11 mouse cellular contexts compared by ENCODE assay signal in the genomic region with DNA sequence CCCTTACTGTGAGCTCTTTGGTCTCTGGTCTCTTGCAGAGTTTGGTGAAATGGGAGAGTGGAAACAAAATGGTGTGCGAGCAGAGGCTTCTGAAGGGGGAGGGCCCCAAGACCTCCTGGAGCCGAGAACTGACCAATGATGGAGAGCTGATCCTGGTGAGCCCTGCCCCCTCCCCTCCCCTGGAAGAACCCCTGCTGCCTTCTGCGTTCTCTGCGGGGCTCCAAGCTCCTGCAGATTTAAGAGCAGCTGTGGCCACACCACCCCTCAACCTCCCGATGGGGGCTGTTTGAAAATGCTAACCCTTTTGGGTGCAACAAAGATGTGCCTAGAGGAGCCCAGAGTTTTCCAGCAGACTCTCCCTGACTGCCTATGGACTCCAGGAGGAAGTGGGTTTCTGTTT. TPM values are rescaled to one million over a fixed set of nuclear protein-coding genes. Genes with fewer than 3 reads are reported as not detected.
DNase-seq lines count a peak whose midpoint lies in the region; ATAC-seq lines count a peak whose summit lies in the region.
"Had no signal": no experiment of that assay in that cellular context is flagged by ENCODE, and none has a peak within 500 bp of the region (broad histone marks: within the 10 kb centered on the region; RNA-seq: fewer than 3 reads in every experiment).

No protein-coding gene starts in this region.

- H3K9ac ChIP-seq in kidney, embryonic 16.5 days (replicated peaks; ENCODE audit: low read length), result peak overlapping the region; percentile 39
- 0 out of 2 replicates have a peak overlapping the region, but pooled peaks have one; percentile 46 for H3K9ac ChIP-seq in forebrain, embryonic 13.5 days
- H3K9ac ChIP-seq in limb, embryonic 12.5 days (replicated peaks), result peak overlapping the region; percentile 51
- peak overlapping the region; percentile 60; the same call in 1 of the 2 replicates for H3K9ac ChIP-seq in neural tube, embryonic 13.5 days

- ATAC-seq in kidney, embryonic 16.5 days (ENCODE audit: low FRiP score, low TSS enrichment), result peak; percentile 71
- ATAC-seq in forebrain, embryonic 13.5 days, result peak; percentile 43; the same call in 1 of the 2 replicates
- peak; percentile 12; the same call in 1 of the 2 replicates for ATAC-seq in limb, embryonic 12.5 days (ENCODE audit: insufficient number of reproducible peaks, insufficient read depth, low FRiP score, low TSS enrichment, low read depth)
- ATAC-seq in neural tube, embryonic 13.5 days (ENCODE audit: low read depth), result peak; percentile 15; the same call in 1 of the 2 replicates
- no peak for ATAC-seq in cerebellum, adult (ENCODE audit: insufficient number of reproducible peaks, low FRiP score, low TSS enrichment)

- H3K4me3 ChIP-seq in kidney, embryonic 16.5 days (ENCODE audit: low read length), result peak overlapping the region; percentile 21
- H3K4me3 ChIP-seq in forebrain, embryonic 13.5 days, result no peak overlapping the region
- H3K4me3 ChIP-seq in limb, embryonic 12.5 days (replicated peaks), result peak overlapping the region; percentile 68
- peak overlapping the region; percentile 15 for H3K4me3 ChIP-seq in neural tube, embryonic 13.5 days
- H3K4me3 ChIP-seq: left cerebral cortex, adult 2 months had no signal

- peak overlapping the region; percentile 38 for H3K4me2 ChIP-seq in kidney, embryonic 16.5 days (replicated peaks; ENCODE audit: low read depth, low read length)
- H3K4me2 ChIP-seq in forebrain, embryonic 13.5 days, result peak overlapping the region; percentile 31
- H3K4me2 ChIP-seq in limb, embryonic 12.5 days, result peak overlapping the region; percentile 82
- peak overlapping the region; percentile 68 for H3K4me2 ChIP-seq in neural tube, embryonic 13.5 days

- H3K9me3 ChIP-seq in kidney, embryonic 16.5 days (ENCODE audit: low read length), result no peaks in the 10 kb centered on the region
- no peaks in the 10 kb centered on the region for H3K9me3 ChIP-seq in forebrain, embryonic 13.5 days (replicated peaks)
- no peaks in the 10 kb centered on the region for H3K9me3 ChIP-seq in limb, embryonic 12.5 days
- no peaks in the 10 kb centered on the region for H3K9me3 ChIP-seq in neural tube, embryonic 13.5 days
- H3K9me3 ChIP-seq: G1E had no signal

- DNase-seq in kidney, adult 11 months, result no peak
- DNase-seq in frontal cortex, postnatal 25 days (ENCODE audit: low spot score in 2 of 2), result no peak
- DNase-seq in ovary, adult 18-20 months (ENCODE audit: low spot score), result no peak
- DNase-seq: cerebellum, adult 11-12 months had no signal

- H3K27ac ChIP-seq in kidney, embryonic 16.5 days (ENCODE audit: low read length), result 0 out of 2 replicates have a peak overlapping the region, but pooled peaks have one; percentile 2
- no peak overlapping the region; the same call in none of the 2 replicates for H3K27ac ChIP-seq in forebrain, embryonic 13.5 days
- peak overlapping the region; percentile 79 for H3K27ac ChIP-seq in limb, embryonic 12.5 days
- H3K27ac ChIP-seq in neural tube, embryonic 13.5 days (replicated peaks), result peak overlapping the region; percentile 61
- H3K27ac ChIP-seq: left cerebral cortex, adult 2 months had no signal

- no peaks in the 10 kb centered on the region for H3K36me3 ChIP-seq in kidney, embryonic 16.5 days (ENCODE audit: insufficient read depth, low read length)
- H3K36me3 ChIP-seq in forebrain, embryonic 13.5 days (ENCODE audit: poor library complexity, severe bottlenecking), result no peaks in the 10 kb centered on the region
- peaks cover 37% of the 10 kb centered on the region for H3K36me3 ChIP-seq in limb, embryonic 12.5 days
- H3K36me3 ChIP-seq in neural tube, embryonic 13.5 days, result no peaks in the 10 kb centered on the region
- H3K36me3 ChIP-seq: G1E had no signal

- WGBS in kidney, embryonic 16.5 days, result 5% methylated on average over 5 of the region's 5 CpGs
- WGBS in forebrain, embryonic 13.5 days, result 7% methylated on average over 3 of the region's 5 CpGs
- 8% methylated on average over 5 of the region's 5 CpGs for WGBS in limb, embryonic 12.5 days
- WGBS in neural tube, embryonic 13.5 days, result 1% methylated on average over 5 of the region's 5 CpGs

- peaks cover 49% of the 10 kb centered on the region for H3K4me1 ChIP-seq in kidney, embryonic 16.5 days (ENCODE audit: insufficient read depth, low read length)
- peaks cover 46% of the 10 kb centered on the region for H3K4me1 ChIP-seq in forebrain, embryonic 13.5 days
- peaks cover 46% of the 10 kb centered on the region for H3K4me1 ChIP-seq in limb, embryonic 12.5 days (replicated peaks)
- H3K4me1 ChIP-seq in neural tube, embryonic 13.5 days (replicated peaks), result peaks cover 58% of the 10 kb centered on the region

- peaks cover 16% of the 10 kb centered on the region; the same call in 1 of the 2 replicates for H3K27me3 ChIP-seq in kidney, embryonic 16.5 days (ENCODE audit: insufficient read depth, low read length)
- 0 out of 2 replicates have a peak, but pooled peaks cover 4% of the 10 kb centered on the region for H3K27me3 ChIP-seq in forebrain, embryonic 13.5 days
- H3K27me3 ChIP-seq in limb, embryonic 12.5 days, result no peaks in the 10 kb centered on the region
- H3K27me3 ChIP-seq in neural tube, embryonic 13.5 days, result no peaks in the 10 kb centered on the region

RNA-seq across cellular contexts. Expression of a gene that starts 4.0 kb away (rescaled TPM):
- 62.0 and 67.8 TPM in 2 replicates for polyA plus RNA-seq in kidney, embryonic 16.5 days (2015; fragmentation: Nextera tagmentation; extraction: Ambion mirVana)
- polyA plus RNA-seq in forebrain, embryonic 13.5 days (2015; fragmentation: Nextera tagmentation; extraction: Ambion mirVana), result 67.1 and 89.5 TPM in 2 replicates
- polyA plus RNA-seq in limb, embryonic 12.5 days (2016; fragmentation: Nextera tagmentation; extraction: Ambion mirVana), result 614 and 667 TPM in 2 replicates
- polyA plus RNA-seq in neural tube, embryonic 13.5 days (2015; fragmentation: Nextera tagmentation; extraction: Ambion mirVana), result 193 and 205 TPM in 2 replicates
- polyA plus RNA-seq: G1E had no signal

RNA-seq across cellular contexts. Expression of a gene that starts 18.4 kb away (rescaled TPM):
- 25.7 and 26.6 TPM in 2 replicates for polyA plus RNA-seq in kidney, embryonic 16.5 days (2015; fragmentation: Nextera tagmentation; extraction: Ambion mirVana)
- polyA plus RNA-seq in forebrain, embryonic 13.5 days (2015; fragmentation: Nextera tagmentation; extraction: Ambion mirVana), result 76.3 and 79.9 TPM in 2 replicates
- 29.4 and 32.5 TPM in 2 replicates for polyA plus RNA-seq in limb, embryonic 12.5 days (2016; fragmentation: Nextera tagmentation; extraction: Ambion mirVana)
- polyA plus RNA-seq in neural tube, embryonic 13.5 days (2015; fragmentation: Nextera tagmentation; extraction: Ambion mirVana), result 44.1 and 47.1 TPM in 2 replicates

RNA-seq across cellular contexts. Expression of a gene that starts 21.9 kb away (rescaled TPM):
- 19.9 and 22.7 TPM in 2 replicates for polyA plus RNA-seq in kidney, embryonic 16.5 days (2015; fragmentation: Nextera tagmentation; extraction: Ambion mirVana)
- 20.7 and 22.7 TPM in 2 replicates for polyA plus RNA-seq in forebrain, embryonic 13.5 days (2015; fragmentation: Nextera tagmentation; extraction: Ambion mirVana)
- polyA plus RNA-seq in limb, embryonic 12.5 days (2016; fragmentation: Nextera tagmentation; extraction: Ambion mirVana), result 22.4 and 26.5 TPM in 2 replicates
- 20.1 and 22.2 TPM in 2 replicates for polyA plus RNA-seq in neural tube, embryonic 13.5 days (2015; fragmentation: Nextera tagmentation; extraction: Ambion mirVana)

RNA-seq across cellular contexts. Expression of a gene that starts 22.3 kb away (rescaled TPM):
- 60.2 and 68.7 TPM in 2 replicates for polyA plus RNA-seq in kidney, embryonic 16.5 days (2015; fragmentation: Nextera tagmentation; extraction: Ambion mirVana)
- polyA plus RNA-seq in forebrain, embryonic 13.5 days (2015; fragmentation: Nextera tagmentation; extraction: Ambion mirVana), result 61.8 and 63.0 TPM in 2 replicates
- 83.2 and 86.4 TPM in 2 replicates for polyA plus RNA-seq in limb, embryonic 12.5 days (2016; fragmentation: Nextera tagmentation; extraction: Ambion mirVana)
- 36.2 and 41.4 TPM in 2 replicates for polyA plus RNA-seq in neural tube, embryonic 13.5 days (2015; fragmentation: Nextera tagmentation; extraction: Ambion mirVana)

RNA-seq across cellular contexts. Expression of a gene that starts 33.1 kb away (rescaled TPM):
- 76.1 and 80.1 TPM in 2 replicates for polyA plus RNA-seq in kidney, embryonic 16.5 days (2015; fragmentation: Nextera tagmentation; extraction: Ambion mirVana)
- polyA plus RNA-seq in forebrain, embryonic 13.5 days (2015; fragmentation: Nextera tagmentation; extraction: Ambion mirVana), result 70.2 and 77.2 TPM in 2 replicates
- polyA plus RNA-seq in limb, embryonic 12.5 days (2016; fragmentation: Nextera tagmentation; extraction: Ambion mirVana), result 80.4 and 85.9 TPM in 2 replicates
- polyA plus RNA-seq in neural tube, embryonic 13.5 days (2015; fragmentation: Nextera tagmentation; extraction: Ambion mirVana), result 69.5 and 73.0 TPM in 2 replicates

Comparison
In these comparisons a context has a peak if more than half of its experiments do, and no peak if none do; other contexts are left out.
1. H3K4me2 ChIP-seq: peak in every context shown above with its lines; median percentile 82 in limb, embryonic 12.5 days; 68 in neural tube, embryonic 13.5 days; 38 in kidney, embryonic 16.5 days; 31 in forebrain, embryonic 13.5 days.